26 mouse cellular contexts compared by ENCODE assay signal in genomic region chr9:35798146-35798545, GRCm38 (mm10). TPM values are rescaled to one million over a fixed set of nuclear protein-coding genes. Genes with fewer than 3 reads are reported as not detected.
A peak's percentile ranks its signal among the peaks of the same experiment; 100 is the strongest.
DNase-seq lines count a peak whose midpoint lies in the region; ATAC-seq and TF ChIP-seq lines count a peak whose summit lies in the region.
"Had no signal": no experiment of that assay in that cellular context is flagged by ENCODE, and none has a peak within 500 bp of the region (broad histone marks: within the 10 kb centered on the region; RNA-seq: fewer than 3 reads in every experiment).

No protein-coding gene starts in this region.

- no peak overlapping the region for H3K4me2 ChIP-seq in kidney, embryonic 16.5 days (replicated peaks; ENCODE audit: low read depth, low read length)
- H3K4me2 ChIP-seq: embryonic facial prominence, embryonic 12.5 days; forebrain, embryonic 13.5 days; forebrain, embryonic 15.5 days had no signal

- 0 out of 2 replicates have a peak, but pooled peaks cover 3% of the 10 kb centered on the region for H3K9me3 ChIP-seq in kidney, embryonic 16.5 days (ENCODE audit: low read length)
- H3K9me3 ChIP-seq: forebrain, embryonic 15.5 days; G1E had no signal

- no peaks in the 10 kb centered on the region for H3K27me3 ChIP-seq in kidney, adult 2 months (replicated peaks; ENCODE audit: control insufficient read depth, insufficient read depth, low read length)
- no peaks in the 10 kb centered on the region for H3K27me3 ChIP-seq in kidney, embryonic 16.5 days (ENCODE audit: insufficient read depth, low read length)
- H3K27me3 ChIP-seq: embryonic facial prominence, embryonic 12.5 days; forebrain, embryonic 13.5 days; forebrain, embryonic 15.5 days; Patski had no signal

- ATAC-seq in kidney, embryonic 16.5 days (ENCODE audit: low FRiP score, low TSS enrichment) = no peak
- ATAC-seq: activated CD4-positive, CD25-positive, alpha-beta regulatory T cell, adult 4 months; CD4-positive, CD25-positive, alpha-beta regulatory T cell, adult 4 months; forebrain, embryonic 13.5 days; forebrain, embryonic 15.5 days; Patski had no signal

- no peak overlapping the region for H3K9ac ChIP-seq in kidney, embryonic 16.5 days (replicated peaks; ENCODE audit: low read length)
- H3K9ac ChIP-seq: embryonic facial prominence, embryonic 12.5 days; forebrain, embryonic 13.5 days; forebrain, embryonic 15.5 days had no signal

- H3K4me1 ChIP-seq in kidney, adult 2 months (ENCODE audit: control insufficient read depth, insufficient read depth, low read length) = no peaks in the 10 kb centered on the region
- no peaks in the 10 kb centered on the region for H3K4me1 ChIP-seq in kidney, embryonic 16.5 days (ENCODE audit: insufficient read depth, low read length)
- H3K4me1 ChIP-seq: embryonic facial prominence, embryonic 10.5 days; embryonic facial prominence, embryonic 12.5 days; forebrain, embryonic 13.5 days; forebrain, embryonic 15.5 days had no signal

- H3K36me3 ChIP-seq in kidney, adult 2 months (ENCODE audit: control insufficient read depth, insufficient read depth, low read length) = no peaks in the 10 kb centered on the region
- H3K36me3 ChIP-seq in kidney, embryonic 16.5 days (ENCODE audit: insufficient read depth, low read length) = no peaks in the 10 kb centered on the region
- H3K36me3 ChIP-seq: embryonic facial prominence, embryonic 10.5 days; embryonic facial prominence, embryonic 12.5 days; forebrain, embryonic 15.5 days; G1E had no signal

- TF ChIP-seq CTCF in kidney, adult 2 months (conservative IDR thresholded peaks at IDR 0.05; ENCODE audit: insufficient read depth, insufficient read length, low read depth, low read length) = no peak

- TF ChIP-seq POLR2A in kidney, adult 2 months (IDR thresholded peaks at IDR 0.05; ENCODE audit: low read depth, low read length) = no peak

- H3K4me3 ChIP-seq in kidney, adult 2 months (ENCODE audit: insufficient read depth, low read depth, low read length) = no peak overlapping the region
- H3K4me3 ChIP-seq in kidney, embryonic 16.5 days (ENCODE audit: low read length) = no peak overlapping the region
- H3K4me3 ChIP-seq: embryonic facial prominence, embryonic 10.5 days; embryonic facial prominence, embryonic 12.5 days; forebrain, embryonic 13.5 days; forebrain, embryonic 15.5 days had no signal

- H3K27ac ChIP-seq in kidney, adult 2 months (ENCODE audit: insufficient read depth, low read depth, low read length) = no peak overlapping the region
- H3K27ac ChIP-seq in kidney, embryonic 16.5 days (ENCODE audit: low read length) = no peak overlapping the region
- H3K27ac ChIP-seq: embryonic facial prominence, embryonic 10.5 days; embryonic facial prominence, embryonic 12.5 days; forebrain, embryonic 13.5 days; forebrain, embryonic 15.5 days had no signal

- peak; percentile 65 for DNase-seq in kidney, adult 2 months
- DNase-seq in kidney, postnatal 10 days = no peak
- peak; percentile 79 for DNase-seq in kidney, adult 9 months
- DNase-seq in kidney, postnatal 36 days = peak; percentile 1 to 4
- no peak for DNase-seq in kidney, adult 18-20 months
- DNase-seq: adrenal gland, adult 8-10 months; adrenal gland, postnatal 14 days; adrenal gland, postnatal 36 days; B cell, adult 2 months; cerebellum, adult 11-12 months; cerebellum, adult 2 months; cerebellum, adult 9-10 months; cerebellum, postnatal 10 days; cerebellum, postnatal 25 days had no signal

RNA-seq across cellular contexts. Expression of gene D730048I06Rik, which starts 8.2 kb away (rescaled TPM):
- polyA plus RNA-seq in kidney, adult 2 months (2012; rRNA removed) = not detected in 2 replicates
- not detected in 2 replicates for polyA plus RNA-seq in kidney, embryonic 16.5 days (2015; fragmentation: Nextera tagmentation; extraction: Ambion mirVana)
- polyA plus RNA-seq: activated CD4-positive, CD25-positive, alpha-beta regulatory T cell, adult 4 months; CD4-positive, CD25-positive, alpha-beta regulatory T cell, adult 4 months; cerebellum, adult 2 months; cortical plate, adult 2 months; embryonic facial prominence, embryonic 10.5 days; embryonic facial prominence, embryonic 12.5 days; embryonic facial prominence, embryonic 14.5 days; forebrain, embryonic 11.5 days; forebrain, embryonic 13.5 days; forebrain, embryonic 15.5 days; G1E; Patski had no signal

RNA-seq across cellular contexts. Expression of gene Gm27235, which starts 8.2 kb away (rescaled TPM):
- polyA plus RNA-seq in kidney, adult 2 months (2012; rRNA removed) = not detected in 2 replicates
- not detected in 2 replicates for polyA plus RNA-seq in kidney, embryonic 16.5 days (2015; fragmentation: Nextera tagmentation; extraction: Ambion mirVana)
- polyA plus RNA-seq: activated CD4-positive, CD25-positive, alpha-beta regulatory T cell, adult 4 months; CD4-positive, CD25-positive, alpha-beta regulatory T cell, adult 4 months; cerebellum, adult 2 months; cortical plate, adult 2 months; embryonic facial prominence, embryonic 10.5 days; embryonic facial prominence, embryonic 12.5 days; embryonic facial prominence, embryonic 14.5 days; forebrain, embryonic 11.5 days; forebrain, embryonic 13.5 days; forebrain, embryonic 15.5 days; G1E; Patski had no signal

RNA-seq across cellular contexts. Expression of gene Gm17727, which starts 20.2 kb away (rescaled TPM):
- polyA plus RNA-seq in kidney, adult 2 months (2012; rRNA removed) = not detected in 2 replicates
- not detected in 2 replicates for polyA plus RNA-seq in kidney, embryonic 16.5 days (2015; fragmentation: Nextera tagmentation; extraction: Ambion mirVana)
- polyA plus RNA-seq: activated CD4-positive, CD25-positive, alpha-beta regulatory T cell, adult 4 months; CD4-positive, CD25-positive, alpha-beta regulatory T cell, adult 4 months; cerebellum, adult 2 months; cortical plate, adult 2 months; embryonic facial prominence, embryonic 10.5 days; embryonic facial prominence, embryonic 12.5 days; embryonic facial prominence, embryonic 14.5 days; forebrain, embryonic 11.5 days; forebrain, embryonic 13.5 days; forebrain, embryonic 15.5 days; G1E; Patski had no signal

RNA-seq across cellular contexts. Expression of gene 9230110F15Rik, which starts 45.8 kb away (rescaled TPM):
- not detected in 2 replicates for polyA plus RNA-seq in kidney, adult 2 months (2012; rRNA removed)
- polyA plus RNA-seq in kidney, embryonic 16.5 days (2015; fragmentation: Nextera tagmentation; extraction: Ambion mirVana) = not detected in 2 replicates
- polyA plus RNA-seq: activated CD4-positive, CD25-positive, alpha-beta regulatory T cell, adult 4 months; CD4-positive, CD25-positive, alpha-beta regulatory T cell, adult 4 months; cerebellum, adult 2 months; cortical plate, adult 2 months; embryonic facial prominence, embryonic 10.5 days; embryonic facial prominence, embryonic 12.5 days; embryonic facial prominence, embryonic 14.5 days; forebrain, embryonic 11.5 days; forebrain, embryonic 13.5 days; forebrain, embryonic 15.5 days; G1E; Patski had no signal

RNA-seq across cellular contexts. Expression of gene Gm17677, which starts 57.3 kb away (rescaled TPM):
- not detected in 2 replicates for polyA plus RNA-seq in kidney, adult 2 months (2012; rRNA removed)
- polyA plus RNA-seq in kidney, embryonic 16.5 days (2015; fragmentation: Nextera tagmentation; extraction: Ambion mirVana) = not detected in 2 replicates
- polyA plus RNA-seq: activated CD4-positive, CD25-positive, alpha-beta regulatory T cell, adult 4 months; CD4-positive, CD25-positive, alpha-beta regulatory T cell, adult 4 months; cerebellum, adult 2 months; cortical plate, adult 2 months; embryonic facial prominence, embryonic 10.5 days; embryonic facial prominence, embryonic 12.5 days; embryonic facial prominence, embryonic 14.5 days; forebrain, embryonic 11.5 days; forebrain, embryonic 13.5 days; forebrain, embryonic 15.5 days; G1E; Patski had no signal

Comparison
In these comparisons a context has a peak if more than half of its experiments do, and no peak if none do; other contexts are left out.
1. DNase-seq: peak in kidney, adult 2 months (single experiment), kidney, adult 9 months (single experiment) and kidney, postnatal 36 days (2 of 2); none in kidney, postnatal 10 days (single experiment) and kidney, adult 18-20 months (single experiment).